Mouse (Mus musculus): ENCODE measurements around the gene Gm17482. TPM values are rescaled to one million over a fixed set of nuclear protein-coding genes. Genes with fewer than 3 reads are reported as not detected.

The Gm17482 gene
- polyA plus RNA-seq, 1 experiment from 2014 or later = not detected

GRCm38 (mm10) chr6:115275116-115275815 is 48.1 kb downstream of the Gm17482 start:
- Histone ChIP-seq H3K27me3 (no peaks in the 10 kb centered on the region), H3K4me1 (replicated peaks) (peaks cover 9% of the 10 kb centered on the region), H3K9ac (no peak overlapping the region), H3K36me3 (no peaks in the 10 kb centered on the region), H3K27ac (replicated peaks) (no peak overlapping the region), H3K4me2 (no peak overlapping the region), H3K4me3 (no peak overlapping the region), H3K9me3 (no peaks in the 10 kb centered on the region)
- 86% methylated on average over 10 of the region's 10 CpGs for WGBS
- no peak for ATAC-seq (ENCODE audit: low read depth)

GRCm38 (mm10) chr6:115278086-115278485 is 50.9 kb downstream of the Gm17482 start:
- Histone ChIP-seq H3K9ac (no peak overlapping the region), H3K27me3 (no peaks in the 10 kb centered on the region), H3K36me3 (no peaks in the 10 kb centered on the region; the same call in 1 of the 2 replicates), H3K4me3 (no peak overlapping the region), H3K9me3 (no peaks in the 10 kb centered on the region), H3K27ac (replicated peaks) (no peak overlapping the region), H3K4me1 (replicated peaks) (no peaks in the 10 kb centered on the region), H3K4me2 (no peak overlapping the region)
- 83% methylated on average over 8 of the region's 8 CpGs for WGBS
- no peak for ATAC-seq (ENCODE audit: low read depth)

- Histone ChIP-seq H3K9me3 (no peaks in the 10 kb centered on the region), H3K4me3 (no peak overlapping the region), H3K9ac (no peak overlapping the region), H3K36me3 (no peaks in the 10 kb centered on the region; the same call in 1 of the 2 replicates), H3K4me1 (replicated peaks) (no peaks in the 10 kb centered on the region), H3K4me2 (no peak overlapping the region), H3K27ac (replicated peaks) (no peak overlapping the region), H3K27me3 (no peaks in the 10 kb centered on the region)
- whole genome bisulfite sequencing = 66% methylated on average over 2 of the region's 2 CpGs
- ATAC-seq (ENCODE audit: low read depth) = no peak
Measured at GRCm38 (mm10) chr6:115279639-115280038, 52.5 kb downstream of the Gm17482 start.

- WGBS = 96% methylated on average over 2 of the region's 2 CpGs
- no peak overlapping the region for H3K4me3 ChIP-seq
- no peak overlapping the region for H3K9ac ChIP-seq
- H3K27me3 ChIP-seq = no peaks in the 10 kb centered on the region
- H3K4me1 ChIP-seq (replicated peaks) = no peaks in the 10 kb centered on the region
- no peak overlapping the region for H3K27ac ChIP-seq (replicated peaks)
- no peak for ATAC-seq (ENCODE audit: low read depth)
- H3K9me3 ChIP-seq = no peaks in the 10 kb centered on the region
- no peaks in the 10 kb centered on the region; the same call in 1 of the 2 replicates for H3K36me3 ChIP-seq
- H3K4me2 ChIP-seq = no peak overlapping the region
Measured at GRCm38 (mm10) chr6:115284153-115284552, 57.0 kb downstream of the Gm17482 start.

GRCm38 (mm10) chr6:115286441-115286840 is 59.3 kb downstream of the Gm17482 start:
- no peaks in the 10 kb centered on the region for H3K4me1 ChIP-seq (replicated peaks)
- 82% methylated on average over 6 of the region's 6 CpGs for WGBS
- no peaks in the 10 kb centered on the region for H3K9me3 ChIP-seq
- no peak for ATAC-seq (ENCODE audit: low read depth)
- no peak overlapping the region for H3K27ac ChIP-seq (replicated peaks)
- H3K27me3 ChIP-seq = no peaks in the 10 kb centered on the region
- H3K4me3 ChIP-seq = no peak overlapping the region
- H3K4me2 ChIP-seq = no peak overlapping the region
- H3K36me3 ChIP-seq = no peaks in the 10 kb centered on the region; the same call in 1 of the 2 replicates
- no peak overlapping the region for H3K9ac ChIP-seq

GRCm38 (mm10) chr6:115288223-115288622 is 61.1 kb downstream of the Gm17482 start:
- Histone ChIP-seq H3K4me2 (no peak overlapping the region), H3K4me3 (no peak overlapping the region), H3K9me3 (no peaks in the 10 kb centered on the region), H3K27ac (replicated peaks) (no peak overlapping the region), H3K27me3 (no peaks in the 10 kb centered on the region), H3K36me3 (no peaks in the 10 kb centered on the region), H3K9ac (no peak overlapping the region), H3K4me1 (replicated peaks) (no peaks in the 10 kb centered on the region)
- no peak for ATAC-seq (ENCODE audit: low read depth)
- 89% methylated on average over 3 of the region's 3 CpGs for WGBS

GRCm38 (mm10) chr6:115290561-115290960 is 63.4 kb downstream of the Gm17482 start:
- ATAC-seq (ENCODE audit: low read depth) = no peak

GRCm38 (mm10) chr6:115291068-115291467 is 63.9 kb downstream of the Gm17482 start:
- Histone ChIP-seq H3K36me3 (no peaks in the 10 kb centered on the region), H3K4me2 (no peak overlapping the region), H3K4me1 (replicated peaks) (no peaks in the 10 kb centered on the region), H3K4me3 (no peak overlapping the region), H3K9ac (no peak overlapping the region), H3K27me3 (no peaks in the 10 kb centered on the region), H3K9me3 (no peaks in the 10 kb centered on the region), H3K27ac (replicated peaks) (no peak overlapping the region)
- WGBS = 84% methylated on average over 2 of the region's 2 CpGs
- no peak for ATAC-seq (ENCODE audit: low read depth)

More at GRCm38 (mm10) chr6:115290561-115290960, 63.4 kb downstream of the Gm17482 start:
- Histone ChIP-seq H3K4me2 (no peak overlapping the region), H3K4me3 (no peak overlapping the region), H3K9me3 (no peaks in the 10 kb centered on the region), H3K9ac (no peak overlapping the region), H3K4me1 (replicated peaks) (no peaks in the 10 kb centered on the region), H3K36me3 (no peaks in the 10 kb centered on the region), H3K27ac (replicated peaks) (no peak overlapping the region), H3K27me3 (no peaks in the 10 kb centered on the region)
- WGBS = 56% methylated on average over 5 of the region's 5 CpGs

GRCm38 (mm10) chr6:115291823-115292222 is 64.7 kb downstream of the Gm17482 start:
- Histone ChIP-seq H3K4me1 (replicated peaks) (no peaks in the 10 kb centered on the region), H3K9me3 (no peaks in the 10 kb centered on the region), H3K27ac (replicated peaks) (no peak overlapping the region), H3K27me3 (no peaks in the 10 kb centered on the region), H3K36me3 (no peaks in the 10 kb centered on the region), H3K4me2 (no peak overlapping the region), H3K4me3 (no peak overlapping the region), H3K9ac (no peak overlapping the region)
- no peak for ATAC-seq (ENCODE audit: low read depth)
- WGBS = 93% methylated on average over 6 of the region's 6 CpGs

- Histone ChIP-seq H3K27me3 (no peaks in the 10 kb centered on the region), H3K9ac (no peak overlapping the region), H3K4me1 (replicated peaks) (no peaks in the 10 kb centered on the region), H3K4me3 (no peak overlapping the region), H3K9me3 (no peaks in the 10 kb centered on the region), H3K36me3 (no peaks in the 10 kb centered on the region), H3K4me2 (no peak overlapping the region), H3K27ac (replicated peaks) (no peak overlapping the region)
- WGBS = 67% methylated on average over 6 of the region's 6 CpGs
- ATAC-seq (ENCODE audit: low read depth) = no peak
Measured at GRCm38 (mm10) chr6:115292621-115293020, 65.5 kb downstream of the Gm17482 start.

GRCm38 (mm10) chr6:115293877-115294276 is 66.7 kb downstream of the Gm17482 start:
- Histone ChIP-seq H3K27ac (replicated peaks) (no peak overlapping the region), H3K9me3 (no peaks in the 10 kb centered on the region), H3K4me3 (no peak overlapping the region), H3K27me3 (no peaks in the 10 kb centered on the region), H3K4me1 (replicated peaks) (no peaks in the 10 kb centered on the region), H3K36me3 (no peaks in the 10 kb centered on the region), H3K4me2 (no peak overlapping the region), H3K9ac (no peak overlapping the region)
- WGBS = 74% methylated on average over 2 of the region's 2 CpGs
- ATAC-seq (ENCODE audit: low read depth) = no peak

GRCm38 (mm10) chr6:115307134-115307533 is 80.0 kb downstream of the Gm17482 start:
- Histone ChIP-seq H3K9me3 (no peaks in the 10 kb centered on the region), H3K27me3 (no peaks in the 10 kb centered on the region), H3K36me3 (no peaks in the 10 kb centered on the region), H3K9ac (no peak overlapping the region), H3K27ac (replicated peaks) (no peak overlapping the region), H3K4me3 (no peak overlapping the region), H3K4me2 (no peak overlapping the region), H3K4me1 (replicated peaks) (no peaks in the 10 kb centered on the region)
- ATAC-seq (ENCODE audit: low read depth) = no peak
- 76% methylated on average over 2 of the region's 2 CpGs for WGBS
